Comparison of ENCODE assay signal across 8 mouse cellular contexts in the genomic region with DNA sequence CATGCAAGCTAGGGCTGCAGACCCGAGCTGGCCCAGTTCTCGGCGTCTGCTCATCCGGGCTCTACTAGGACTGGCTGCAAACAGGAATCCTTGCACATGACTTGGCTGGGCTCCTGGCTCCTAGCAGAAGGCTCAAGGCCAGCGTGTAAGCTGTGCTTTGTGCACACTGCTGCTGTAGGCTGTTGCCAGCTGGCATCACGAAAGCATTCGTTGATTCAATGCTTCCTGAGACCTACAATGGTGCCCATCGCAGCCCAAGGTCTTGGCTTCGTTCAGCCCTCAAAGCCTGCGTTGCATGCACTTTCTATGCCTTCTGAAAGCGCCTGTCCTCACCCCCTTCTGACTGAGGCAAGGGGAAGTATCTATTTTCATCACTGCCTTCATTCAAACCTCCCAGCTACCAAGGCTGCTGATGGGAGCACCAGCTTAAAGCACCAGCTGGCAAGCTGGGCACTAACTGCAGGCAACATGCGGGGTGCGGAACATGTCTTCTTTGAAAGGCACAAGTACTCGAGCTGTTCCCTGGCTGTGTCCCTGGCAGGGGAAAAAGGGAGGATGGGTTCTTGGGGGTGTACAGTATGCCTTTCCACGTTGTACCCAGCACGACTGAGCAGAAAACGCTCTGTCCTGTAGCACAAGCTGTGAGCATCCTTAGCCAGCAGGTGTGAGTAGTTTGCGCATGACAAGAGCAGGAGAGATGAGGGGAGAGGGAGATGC. TPM values are rescaled to one million over a fixed set of nuclear protein-coding genes. Genes with fewer than 3 reads are reported as not detected.
DNase-seq lines count a peak whose midpoint lies in the region; ATAC-seq and TF ChIP-seq lines count a peak whose summit lies in the region.

No protein-coding gene starts in this region.

- TF ChIP-seq CTCF in olfactory bulb, adult 2 months (IDR thresholded peaks at IDR 0.05; ENCODE audit: insufficient read depth, low read depth, low read length): no peak

- H3K4me1 ChIP-seq in forebrain, embryonic 12.5 days: peaks cover 25% of the 10 kb centered on the region
- H3K4me1 ChIP-seq in heart, embryonic 16.5 days (ENCODE audit: control insufficient read depth, insufficient read depth, low read length): peaks cover 13% of the 10 kb centered on the region
- H3K4me1 ChIP-seq in liver, embryonic 13.5 days (replicated peaks): peaks cover 46% of the 10 kb centered on the region
- H3K4me1 ChIP-seq in olfactory bulb, adult 2 months (ENCODE audit: control insufficient read depth, insufficient read depth, low read length): peaks cover 37% of the 10 kb centered on the region

- peak overlapping the region; percentile 78 for H3K9ac ChIP-seq in forebrain, embryonic 12.5 days
- peak overlapping the region; percentile 52 for H3K9ac ChIP-seq in heart, embryonic 16.5 days (ENCODE audit: low read length)
- H3K9ac ChIP-seq in liver, embryonic 13.5 days: no peak overlapping the region

- no peak for TF ChIP-seq POLR2A in olfactory bulb, adult 2 months (IDR thresholded peaks at IDR 0.05; ENCODE audit: insufficient read depth, low read depth, low read length)

- WGBS in forebrain, embryonic 12.5 days: 65% methylated on average over 18 of the region's 18 CpGs
- 58% methylated on average over 18 of the region's 18 CpGs for WGBS in heart, embryonic 16.5 days
- WGBS in liver, embryonic 13.5 days (ENCODE audit: insufficient replicate concordance): 57% methylated on average over 18 of the region's 18 CpGs
- WGBS in olfactory bulb, adult 2 months: 3% methylated on average over 18 of the region's 18 CpGs

- H3K4me3 ChIP-seq in forebrain, embryonic 12.5 days (replicated peaks): peak overlapping the region; percentile 78
- H3K4me3 ChIP-seq in heart, embryonic 16.5 days (ENCODE audit: low read length): peak overlapping the region; percentile 60
- peak overlapping the region; percentile 83 for H3K4me3 ChIP-seq in liver, embryonic 13.5 days (replicated peaks)
- H3K4me3 ChIP-seq in olfactory bulb, adult 2 months (ENCODE audit: insufficient read depth, low read depth, low read length): peak overlapping the region; percentile 24

- ATAC-seq in forebrain, embryonic 12.5 days (ENCODE audit: low FRiP score): no peak; the same call in 1 of the 2 replicates
- ATAC-seq in heart, embryonic 16.5 days (replicated peaks; ENCODE audit: extremely low read depth, insufficient read depth, low FRiP score): peak; percentile 63; the same call in 1 of the 2 replicates
- ATAC-seq in liver, embryonic 13.5 days (ENCODE audit: low read depth): no peak

- H3K27ac ChIP-seq in forebrain, embryonic 12.5 days: peak overlapping the region; percentile 78
- H3K27ac ChIP-seq in heart, embryonic 16.5 days (ENCODE audit: low read length): peak overlapping the region; percentile 71
- no peak overlapping the region for H3K27ac ChIP-seq in liver, embryonic 13.5 days
- H3K27ac ChIP-seq in olfactory bulb, adult 2 months (ENCODE audit: insufficient read depth, low read depth, low read length): peak overlapping the region; percentile 92

- H3K36me3 ChIP-seq in forebrain, embryonic 12.5 days (replicated peaks): peaks cover 44% of the 10 kb centered on the region
- H3K36me3 ChIP-seq in heart, embryonic 16.5 days (ENCODE audit: control insufficient read depth, insufficient read depth): peaks cover 21% of the 10 kb centered on the region
- peaks cover 22% of the 10 kb centered on the region for H3K36me3 ChIP-seq in liver, embryonic 13.5 days

- H3K27me3 ChIP-seq in forebrain, embryonic 12.5 days: no peaks in the 10 kb centered on the region
- no peaks in the 10 kb centered on the region for H3K27me3 ChIP-seq in heart, embryonic 16.5 days (ENCODE audit: control insufficient read depth, insufficient read depth, low read length)
- H3K27me3 ChIP-seq in liver, embryonic 13.5 days: no peaks in the 10 kb centered on the region

- H3K9me3 ChIP-seq in forebrain, embryonic 12.5 days: no peaks in the 10 kb centered on the region
- H3K9me3 ChIP-seq in heart, embryonic 16.5 days (replicated peaks; ENCODE audit: control insufficient read depth, low read length): no peaks in the 10 kb centered on the region
- H3K9me3 ChIP-seq in liver, embryonic 13.5 days (replicated peaks): no peaks in the 10 kb centered on the region

- peak overlapping the region; percentile 92 for H3K4me2 ChIP-seq in forebrain, embryonic 12.5 days
- peak overlapping the region; percentile 92 for H3K4me2 ChIP-seq in heart, embryonic 16.5 days (ENCODE audit: low read depth, low read length)
- peak overlapping the region; percentile 97 for H3K4me2 ChIP-seq in liver, embryonic 13.5 days

- peak; percentile 19 to 25 for DNase-seq in spleen, postnatal 36 days (ENCODE audit: low spot score in 2 of 2)
- no peak for DNase-seq in spleen, postnatal 14 days (ENCODE audit: low spot score in 2 of 2)
- DNase-seq in kidney, postnatal 25 days: peak; percentile 80 to 89
- DNase-seq in liver, embryonic 13.5 days: no peak
- no peak for DNase-seq in spleen, adult 18-20 months

RNA-seq across cellular contexts. Expression of a gene that starts 0.8 kb away (rescaled TPM):
- 57.9 and 62.4 TPM in 2 replicates for polyA plus RNA-seq in forebrain, embryonic 12.5 days (2016; fragmentation: Nextera tagmentation; extraction: Ambion mirVana)
- polyA plus RNA-seq in heart, embryonic 16.5 days (2015; fragmentation: Nextera tagmentation; extraction: Ambion mirVana): 40.4 and 43.9 TPM in 2 replicates
- 40.2 and 40.3 TPM in 2 replicates for polyA plus RNA-seq in liver, embryonic 13.5 days (2015; fragmentation: Nextera tagmentation; extraction: Ambion mirVana)
- not detected in 2 replicates for polyA plus RNA-seq in olfactory bulb, adult 2 months (2012; ENCODE audit: insufficient read depth, insufficient read length, low replicate concordance, missing spikeins)

RNA-seq across cellular contexts. Expression of a gene that starts 37.8 kb away (rescaled TPM):
- polyA plus RNA-seq in forebrain, embryonic 12.5 days (2016; fragmentation: Nextera tagmentation; extraction: Ambion mirVana): 94.6 and 99.7 TPM in 2 replicates
- polyA plus RNA-seq in heart, embryonic 16.5 days (2015; fragmentation: Nextera tagmentation; extraction: Ambion mirVana): 44.9 and 46.2 TPM in 2 replicates
- polyA plus RNA-seq in liver, embryonic 13.5 days (2015; fragmentation: Nextera tagmentation; extraction: Ambion mirVana): 14.2 and 16.7 TPM in 2 replicates
- 231 TPM in 1 of 2 replicates, not detected in the other for polyA plus RNA-seq in olfactory bulb, adult 2 months (2012; ENCODE audit: insufficient read depth, insufficient read length, low replicate concordance, missing spikeins)

RNA-seq across cellular contexts. Expression of a gene that starts 53.8 kb away (rescaled TPM):
- 10.6 and 11.4 TPM in 2 replicates for polyA plus RNA-seq in forebrain, embryonic 12.5 days (2016; fragmentation: Nextera tagmentation; extraction: Ambion mirVana)
- polyA plus RNA-seq in heart, embryonic 16.5 days (2015; fragmentation: Nextera tagmentation; extraction: Ambion mirVana): 0.11 and 0.19 TPM in 2 replicates
- polyA plus RNA-seq in liver, embryonic 13.5 days (2015; fragmentation: Nextera tagmentation; extraction: Ambion mirVana): not detected in 2 replicates
- not detected in 2 replicates for polyA plus RNA-seq in olfactory bulb, adult 2 months (2012; ENCODE audit: insufficient read depth, insufficient read length, low replicate concordance, missing spikeins)

Comparison
In these comparisons a context has a peak if more than half of its experiments do, and no peak if none do; other contexts are left out.
1. DNase-seq: peak in spleen, postnatal 36 days (2 of 2) and kidney, postnatal 25 days (2 of 2); none in spleen, postnatal 14 days (0 of 2), liver, embryonic 13.5 days (single experiment) and spleen, adult 18-20 months (0 of 2).
2. H3K4me3 ChIP-seq: peak in every context shown above with its lines; median percentile 83 in liver, embryonic 13.5 days; 78 in forebrain, embryonic 12.5 days; 60 in heart, embryonic 16.5 days; 24 in olfactory bulb, adult 2 months.
3. RNA of a gene that starts 0.8 kb away (polyA plus RNA-seq): 57.9 to 62.4 TPM in forebrain, embryonic 12.5 days, 40.4 to 43.9 TPM in heart, embryonic 16.5 days and 40.2 to 40.3 TPM in liver, embryonic 13.5 days; not detected in olfactory bulb, adult 2 months; every median in the first group is over 10 times any median in the second.
4. Peak in every context shown above with its lines, with median percentiles within 50 percentile points of each other: H3K4me2 ChIP-seq.